Mouse (Mus musculus) subcutaneous adipose tissue, adult 2 months (tissue): Measurements from ENCODE around the gene Harbi1. TPM values are rescaled to one million over a fixed set of nuclear protein-coding genes. Genes with fewer than 3 reads are reported as not detected.

Experiments used
- polyA plus RNA-seq: library from polyadenylated mRNA; depleted of rRNA; stranded (reverse); fragments of >200 nt; gene quantifications from 2 replicates; pipeline ENCODE4 v1.2.3, GENCODE M21; 2012; ENCODE audit warnings: low replicate concordance; rRNA removed

Harbi1 gene
- 4.1 and 5.1 TPM in 2 replicates for polyA plus RNA-seq

GRCm38 (mm10) chr2:91710272-91711234, at the start of gene Harbi1, which contains the start of gene Atg13:
Gene Harbi1, plus strand, starts transcription at chr2:91710852.
Gene Atg13, minus strand, starts transcription at chr2:91710576.

GRCm38 (mm10) chr2:91729971-91730821, 19.5 kb downstream of the Harbi1 start, which contains the start of gene Ambra1:
Gene Ambra1, plus strand, starts transcription at chr2:91730134.

Other genes with a start within 250 kb of the Harbi1 start
- 8.4 and 13.0 TPM in 2 replicates for gene Ckap5, start 184.1 kb upstream of the Harbi1 start, polyA plus RNA-seq
- gene F2, start 74.4 kb upstream of the Harbi1 start, polyA plus RNA-seq, result 0.10 and 0.55 TPM in 2 replicates
- 14.8 and 21.0 TPM in 2 replicates for gene Zfp408, start 61.1 kb upstream of the Harbi1 start, polyA plus RNA-seq
- 123 and 194 TPM in 2 replicates for gene Arhgap1, start 61.0 kb upstream of the Harbi1 start, polyA plus RNA-seq
- gene Atg13, start 276 bp upstream of the Harbi1 start, polyA plus RNA-seq, result 33.2 and 38.5 TPM in 2 replicates
- 18.6 and 26.7 TPM in 2 replicates for gene Ambra1, start 19.3 kb downstream of the Harbi1 start, polyA plus RNA-seq
- gene Chrm4, start 216.4 kb downstream of the Harbi1 start, polyA plus RNA-seq, result 0.23 TPM in 2 replicates
- gene Mdk, start 221.4 kb downstream of the Harbi1 start, polyA plus RNA-seq, result 8.8 and 254 TPM in 2 replicates
- 0.08 TPM in 1 of 2 replicates, not detected in the other for gene Gm9821, start 234.9 kb downstream of the Harbi1 start, polyA plus RNA-seq